Mouse (Mus musculus): ENCODE measurements around the gene Plekha4.

GRCm38 (mm10) chr7:45509181-45509882 is 16.8 kb upstream of the Plekha4 start:
- TF ChIP-seq POLR2A (IDR thresholded peaks at IDR 0.05; ENCODE audit: insufficient read depth, low read depth, low read length) (no peak), CTCF (IDR thresholded peaks at IDR 0.05) (no peak)

Measured in heart, adult 2 months (tissue).